Mouse (Mus musculus) heart, adult 2 months (tissue): ENCODE data around the gene Meis1. TPM values are rescaled to one million over a fixed set of nuclear protein-coding genes. Genes with fewer than 3 reads are reported as not detected.

ENCODE experiments used
- DNase-seq, 2 experiments: peaks; one replicate each; pipeline ENCODE4 v3.0.0; 2021
- H3K27ac ChIP-seq: fragments of 200-600 bp; 2 replicates; pipeline ENCODE4 v1.8.1; 2022
- H3K27me3 ChIP-seq: fragments of 200-500 bp; 2 replicates; pipeline ENCODE4 v1.6.1; 2012; ENCODE audit warnings: mild to moderate bottlenecking, low read length, inconsistent platforms, mixed read lengths; ENCODE audit not compliant: control insufficient read depth, insufficient read depth
- H3K36me3 ChIP-seq: fragments of 200-500 bp; 2 replicates; pipeline ENCODE4 v1.6.1; 2012; ENCODE audit warnings: low read length, inconsistent platforms; ENCODE audit not compliant: control insufficient read depth, insufficient read depth
- H3K4me1 ChIP-seq: fragments of 200-500 bp; 2 replicates; pipeline ENCODE4 v1.6.1; 2011; ENCODE audit warnings: low read length; ENCODE audit not compliant: control insufficient read depth, insufficient read depth
- H3K4me3 ChIP-seq: fragments of 200-600 bp; 2 replicates; pipeline ENCODE4 v1.8.1; 2022
- H3K79me2 ChIP-seq: fragments of 200-500 bp; replicated peaks from 2 replicates; pipeline ENCODE4 v1.6.1; 2012; ENCODE audit warnings: mild to moderate bottlenecking, inconsistent platforms, low read length, moderate library complexity, mixed read lengths; ENCODE audit not compliant: control insufficient read depth, insufficient read depth
- H3K9ac ChIP-seq: fragments of 200-500 bp; 2 replicates; pipeline ENCODE4 v1.6.1; 2012; ENCODE audit warnings: low read depth, mild to moderate bottlenecking, control low read depth, inconsistent platforms, low read length, mixed read lengths
- CTCF ChIP-seq: fragments of 200-600 bp; IDR thresholded peaks from 2 replicates; pipeline ENCODE4 v1.8.1; 2022; ENCODE audit warnings: antibody characterized with exemption, mild to moderate bottlenecking, moderate library complexity
- EP300 ChIP-seq: fragments of 200-500 bp; IDR thresholded peaks from 2 replicates; pipeline ENCODE4 v1.6.1; 2011; ENCODE audit warnings: low read depth, low read length, control low read depth; ENCODE audit not compliant: insufficient read depth
- POLR2A ChIP-seq: fragments of 200-500 bp; IDR thresholded peaks from 2 replicates; pipeline ENCODE4 v1.6.1; 2011; ENCODE audit warnings: mild to moderate bottlenecking, low read depth, low read length, control low read depth; ENCODE audit not compliant: insufficient read depth
- WGBS: fragments of 180-500 bp; shearing (Covaris S2); methylation state at CpG from one replicate; pipeline ENCODE4 v1.1.7; 2018; 5-methylcytosine and 5-hydroxymethylcytosine counted together
- intact Hi-C: fragments of 180-260 bp; cut with DNase I; formaldehyde crosslinking; loops from one replicate; pipeline ENCODE4 v1.15.1; 2025
- polyA plus RNA-seq: library from polyadenylated mRNA; depleted of rRNA; stranded (reverse); fragments of >200 nt; gene quantifications from 2 replicates; pipeline ENCODE4 v1.2.3, GENCODE M21; 2012
- total RNA-seq, 2 experiments: library from RNA; stranded (reverse); gene quantifications; 2 replicates each; pipeline ENCODE4 v1.2.3; 2021

Meis1 gene
- total and polyA plus RNA-seq, 3 experiments: 18.2 to 31.4 (median 29.0) TPM

DNA sequence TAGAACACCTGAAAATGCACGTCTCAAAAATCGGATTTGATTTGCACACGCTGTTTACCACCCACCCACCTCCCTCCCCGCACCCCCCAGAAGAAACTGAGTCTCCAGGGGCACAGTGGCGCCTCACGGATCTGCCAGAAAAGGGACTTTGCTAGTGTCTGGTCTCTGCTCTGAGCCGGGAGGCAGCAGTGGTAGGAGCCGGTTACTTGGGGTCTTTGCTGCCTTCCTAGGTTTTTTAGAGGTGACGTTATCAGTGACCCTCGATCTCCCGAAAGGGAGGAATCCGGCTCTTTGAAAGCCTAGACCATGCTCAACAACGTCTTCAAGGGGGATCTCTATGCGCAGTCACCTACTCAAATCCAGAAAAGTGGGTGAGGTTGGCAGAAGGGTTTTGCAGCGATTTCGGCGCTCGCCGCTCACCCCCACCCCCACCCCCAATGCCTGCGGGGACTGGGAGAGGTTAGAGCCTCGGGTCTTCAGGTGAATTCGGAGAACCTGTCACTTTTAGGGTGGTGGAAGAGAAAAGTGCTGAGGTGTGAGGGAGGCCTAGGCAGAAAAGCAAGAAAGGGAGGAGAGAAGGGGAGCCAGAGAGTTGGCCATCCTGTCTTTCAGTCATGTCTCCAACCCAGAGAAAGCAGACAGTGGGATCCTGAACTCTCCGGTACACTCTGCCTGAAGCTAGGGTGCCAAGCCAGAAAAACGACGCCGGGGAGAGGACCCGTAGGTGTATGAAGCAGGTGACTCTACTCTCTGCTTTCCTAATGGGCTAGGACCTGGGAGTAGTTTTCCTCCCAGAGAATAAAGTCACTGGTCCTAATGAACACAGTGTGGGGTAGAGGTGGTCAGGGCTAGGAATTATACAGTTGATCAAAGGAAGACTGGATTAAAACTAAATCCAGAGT lies 143.5 kb downstream of the Meis1 start:
- H3K9ac ChIP-seq: no peak overlapping the region
- H3K27me3 ChIP-seq: peaks cover 13% of the 10 kb centered on the region
- H3K36me3 ChIP-seq: no peaks in the 10 kb centered on the region
- intact Hi-C loops: loop anchor here (5.0 to 10.0 kb wide), 4 partner anchors 797 to 1190 kb away; partner anchors contain the start of gene Etaa1
- peaks cover 3% of the 10 kb centered on the region for H3K4me1 ChIP-seq
- 27% methylated on average over 27 of the region's 27 CpGs for whole genome bisulfite sequencing
- H3K4me3 ChIP-seq: no peak overlapping the region
- H3K79me2 ChIP-seq: no peaks in the 10 kb centered on the region
- H3K27ac ChIP-seq: no peak overlapping the region
- no peak for DNase-seq
- no peak for TF ChIP-seq EP300
- TF ChIP-seq CTCF: no peak
- no peak for TF ChIP-seq POLR2A

DNA sequence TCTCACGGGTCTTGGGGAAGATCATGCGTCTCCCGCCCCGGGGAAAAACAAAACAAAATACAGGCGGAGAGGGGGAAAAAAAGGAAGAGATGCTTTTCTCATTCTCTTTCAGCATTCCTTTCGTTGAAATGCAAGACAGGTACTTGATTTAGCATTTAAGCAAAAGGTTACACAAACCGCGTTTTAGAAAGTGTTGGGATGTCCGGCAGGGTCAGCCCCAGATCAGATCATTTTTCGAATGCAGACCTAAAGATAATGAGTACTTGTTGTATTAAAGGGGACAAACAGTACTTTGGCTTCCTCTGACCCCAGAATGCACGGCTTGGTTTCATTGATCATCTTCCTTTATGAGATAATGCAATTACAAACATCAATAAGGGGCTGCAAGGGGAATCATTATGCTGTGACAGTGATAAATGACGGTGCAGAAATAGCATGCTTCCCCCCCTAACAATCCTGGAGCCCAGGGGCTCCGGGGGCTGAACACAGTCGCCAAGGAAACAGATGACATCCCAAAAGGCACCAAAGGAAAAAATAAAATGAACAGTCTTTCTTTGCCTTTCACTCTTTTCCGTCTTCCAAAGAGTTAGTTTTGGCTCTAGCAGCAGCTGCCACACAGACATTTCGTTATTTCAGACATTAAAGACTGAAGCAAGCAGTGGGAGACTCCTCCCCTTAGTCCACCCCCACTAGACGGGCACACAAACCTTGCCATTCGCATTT lies 144.3 kb downstream of the Meis1 start:
- Histone ChIP-seq H3K79me2 (no peaks in the 10 kb centered on the region), H3K4me3 (no peak overlapping the region), H3K36me3 (no peaks in the 10 kb centered on the region), H3K9ac (no peak overlapping the region), H3K27ac (no peak overlapping the region), H3K27me3 (peaks cover 15% of the 10 kb centered on the region), H3K4me1 (peaks cover 3% of the 10 kb centered on the region)
- intact Hi-C loops: loop anchor here (10.0 kb wide), 2 partner anchors 920 to 1190 kb away; partner anchors contain the start of gene Etaa1
- TF ChIP-seq CTCF (no peak), EP300 (no peak), POLR2A (no peak)
- WGBS: 41% methylated on average over 18 of the region's 18 CpGs
- DNase-seq: no peak

DNA sequence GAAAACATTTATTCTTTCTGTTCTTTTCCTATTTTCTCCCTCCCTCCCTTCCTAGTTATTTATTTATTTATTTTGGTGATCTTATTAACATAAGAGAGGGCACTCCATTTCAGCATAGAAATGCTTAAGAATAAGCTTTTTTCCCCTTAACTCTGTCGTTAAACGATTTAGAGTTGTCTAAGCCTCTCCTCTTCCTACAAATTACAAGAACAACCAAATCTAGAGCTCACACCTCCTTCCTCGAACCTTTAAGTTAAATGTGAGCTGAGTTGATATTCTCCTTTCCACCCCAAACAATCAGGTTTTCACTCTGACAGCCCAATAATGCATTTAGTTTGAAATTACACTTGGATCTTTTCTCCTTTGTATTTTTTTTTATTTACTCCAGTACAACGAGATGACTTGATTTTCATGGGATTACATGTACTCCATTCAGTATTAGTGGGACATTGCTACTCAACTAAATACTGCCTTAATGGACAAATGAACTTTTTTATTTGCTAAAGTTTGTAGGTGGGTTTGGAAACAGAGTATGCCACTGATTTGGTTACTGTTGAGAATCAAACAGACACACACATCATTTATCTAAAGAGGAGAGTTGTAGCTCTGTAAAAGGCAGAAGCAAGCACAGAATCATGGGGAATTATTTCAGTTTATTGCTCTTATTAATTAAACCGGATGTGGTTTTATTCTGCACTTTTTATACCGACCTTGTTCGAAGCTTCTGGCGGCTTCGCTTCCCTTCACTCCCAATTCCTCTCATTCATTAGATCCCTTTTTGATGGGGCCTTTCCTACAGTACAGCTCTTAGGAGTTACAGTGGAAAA lies 145.1 kb downstream of the Meis1 start:
- Histone ChIP-seq H3K79me2 (no peaks in the 10 kb centered on the region), H3K9ac (no peak overlapping the region), H3K36me3 (no peaks in the 10 kb centered on the region), H3K4me1 (peaks cover 3% of the 10 kb centered on the region), H3K4me3 (no peak overlapping the region), H3K27me3 (peaks cover 15% of the 10 kb centered on the region), H3K27ac (no peak overlapping the region)
- TF ChIP-seq EP300 (no peak), CTCF (no peak), POLR2A (no peak)
- intact Hi-C loops: loop anchor here (10.0 kb wide), 2 partner anchors 919 to 1189 kb away; partner anchors contain the start of gene Etaa1
- no peak for DNase-seq
- WGBS: 53% methylated on average over 9 of the region's 9 CpGs

DNA sequence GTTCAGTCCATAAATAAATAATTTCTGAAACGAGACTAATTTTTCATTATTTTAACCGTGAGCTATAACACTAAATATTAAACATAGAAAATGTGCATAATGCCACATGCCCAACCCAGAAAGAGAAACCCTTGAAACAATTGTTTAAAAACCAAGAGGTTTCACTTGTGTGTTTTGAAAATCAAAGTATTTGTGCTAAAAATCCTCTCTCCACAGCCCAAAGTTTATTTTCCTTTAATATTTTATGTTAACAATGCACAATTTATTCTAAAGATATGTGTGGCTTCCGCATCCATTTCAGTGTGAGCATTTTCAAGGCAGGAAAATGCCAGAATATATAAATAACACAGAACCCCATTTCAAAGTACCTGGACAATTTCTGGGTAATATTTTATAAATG lies 146.0 kb downstream of the Meis1 start:
- intact Hi-C loops: loop anchor here (10.0 kb wide), 2 partner anchors 918 to 1188 kb away; partner anchors contain the start of gene Etaa1
- Histone ChIP-seq H3K79me2 (no peaks in the 10 kb centered on the region), H3K4me1 (peaks cover 3% of the 10 kb centered on the region), H3K27me3 (peaks cover 15% of the 10 kb centered on the region), H3K36me3 (no peaks in the 10 kb centered on the region), H3K4me3 (no peak overlapping the region), H3K9ac (no peak overlapping the region), H3K27ac (no peak overlapping the region)
- TF ChIP-seq POLR2A (no peak), EP300 (no peak), CTCF (no peak)
- 48% methylated on average over 3 of the region's 3 CpGs for WGBS
- DNase-seq: no peak

DNA sequence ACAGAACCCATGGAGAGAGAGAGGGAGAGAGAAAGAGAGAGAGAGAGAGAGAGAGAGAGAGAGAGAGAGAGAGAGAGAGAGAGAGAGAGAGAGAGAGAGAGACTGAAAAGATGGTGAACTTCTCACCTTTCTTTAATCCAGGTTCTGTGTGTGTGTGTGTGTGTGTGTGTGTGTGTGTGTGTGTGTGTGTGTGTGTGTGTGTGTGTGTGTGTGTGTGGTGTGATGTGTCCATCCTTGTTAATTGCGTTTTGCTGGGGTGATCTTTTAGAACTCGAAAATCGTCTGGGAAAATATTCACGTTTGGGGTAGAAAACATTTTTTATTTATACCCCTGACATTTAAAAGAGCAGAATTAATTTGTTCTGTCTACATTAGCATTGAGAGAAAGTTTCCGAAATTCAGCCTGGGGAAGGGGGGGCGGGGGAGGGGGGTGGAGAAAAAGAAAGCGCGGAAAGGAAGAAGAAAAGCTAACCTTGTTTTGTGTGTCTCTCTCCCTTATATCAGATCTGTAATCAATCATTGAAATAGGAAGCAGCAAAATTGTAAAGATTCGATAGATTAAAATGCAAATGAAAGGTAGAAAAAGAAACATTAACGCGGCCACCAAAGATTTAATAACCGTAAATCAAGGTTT lies 146.6 kb downstream of the Meis1 start:
- no peak for DNase-seq
- intact Hi-C loops: loop anchor here (10.0 kb wide), 2 partner anchors 917 to 1187 kb away; partner anchors contain the start of gene Etaa1
- no peaks in the 10 kb centered on the region for H3K79me2 ChIP-seq
- H3K27ac ChIP-seq: no peak overlapping the region
- no peaks in the 10 kb centered on the region for H3K36me3 ChIP-seq
- 34% methylated on average over 12 of the region's 12 CpGs for WGBS
- H3K4me3 ChIP-seq: no peak overlapping the region
- TF ChIP-seq CTCF: no peak
- TF ChIP-seq POLR2A: no peak
- no peak for TF ChIP-seq EP300
- H3K9ac ChIP-seq: no peak overlapping the region
- H3K27me3 ChIP-seq: peaks cover 15% of the 10 kb centered on the region
- H3K4me1 ChIP-seq: peaks cover 3% of the 10 kb centered on the region
